Mouse (Mus musculus): ENCODE measurements around the gene Mrpl33.

GRCm38 (mm10) chr5:31655688-31656190, 59.0 kb downstream of the Mrpl33 start:
- TF ChIP-seq CTCF (IDR thresholded peaks at IDR 0.05; ENCODE audit: borderline replicate concordance, extremely low read depth, insufficient read depth, insufficient read length) (no peak), POLR2A (IDR thresholded peaks at IDR 0.05; ENCODE audit: borderline replicate concordance, extremely low read depth, insufficient read depth, insufficient read length, poor library complexity, severe bottlenecking) (no peak)

Measured in brain, embryonic 14.5 days (tissue).